Mouse (Mus musculus) forebrain, embryonic 16.5 days (tissue): ENCODE data around the gene Trex2. TPM values are rescaled to one million over a fixed set of nuclear protein-coding genes. Genes with fewer than 3 reads are reported as not detected.

Experiments
- ATAC-seq: fragments of 200-750 bp; cut with Nextera tagmentation; 2 replicates; pipeline ENCODE4 v1.8.0; 2017; ENCODE audit warnings: mild to moderate bottlenecking, moderate library complexity
- H3K27ac ChIP-seq: fragments of 300-500 bp; sonication (generic); 2 replicates; pipeline ENCODE4 v1.5.1; 2014; ENCODE audit warnings: low read length, control low read depth
- H3K27me3 ChIP-seq: fragments of 300-500 bp; sonication (generic); replicated peaks from 2 replicates; pipeline ENCODE4 v1.6.1; 2014; ENCODE audit warnings: low read length; ENCODE audit not compliant: control insufficient read depth, insufficient read depth
- H3K36me3 ChIP-seq: fragments of 300-500 bp; sonication (generic); 2 replicates; pipeline ENCODE4 v1.6.1; 2014; ENCODE audit not compliant: control insufficient read depth, insufficient read depth
- H3K4me1 ChIP-seq: fragments of 300-500 bp; sonication (generic); replicated peaks from 2 replicates; pipeline ENCODE4 v1.6.1; 2014; ENCODE audit warnings: low read length; ENCODE audit not compliant: control insufficient read depth, insufficient read depth
- H3K4me2 ChIP-seq: fragments of 300-500 bp; sonication (generic); 2 replicates; pipeline ENCODE4 v1.6.1; 2014; ENCODE audit warnings: mild to moderate bottlenecking, low read length, control low read depth
- H3K4me3 ChIP-seq: fragments of 300-500 bp; sonication (generic); replicated peaks from 2 replicates; pipeline ENCODE4 v1.5.1; 2014; ENCODE audit warnings: mild to moderate bottlenecking, low read length, control low read depth
- H3K9ac ChIP-seq: fragments of 300-500 bp; sonication (generic); replicated peaks from 2 replicates; pipeline ENCODE4 v1.6.1; 2014; ENCODE audit warnings: low read depth, low read length, control low read depth
- H3K9me3 ChIP-seq: fragments of 300-500 bp; sonication (generic); 2 replicates; pipeline ENCODE4 v1.6.1; 2016; ENCODE audit warnings: low read length; ENCODE audit not compliant: control insufficient read depth
- WGBS: fragments of 180-500 bp; shearing (Covaris S2); extraction: QIAGEN DNeasy Blood & Tissue Kit; methylation state at CpG from one replicate; pipeline ENCODE4 v1.1.7; 2014; 5-methylcytosine and 5-hydroxymethylcytosine counted together
- polyA plus RNA-seq: library from polyadenylated mRNA; unstranded; fragments of >200 nt; fragmentation: Nextera tagmentation; extraction: Ambion mirVana; gene quantifications from 2 replicates; pipeline ENCODE4 v1.2.1, GENCODE M21; 2015

Gene Trex2
- polyA plus RNA-seq, 1 experiment from 2014 or later: not detected

DNA sequence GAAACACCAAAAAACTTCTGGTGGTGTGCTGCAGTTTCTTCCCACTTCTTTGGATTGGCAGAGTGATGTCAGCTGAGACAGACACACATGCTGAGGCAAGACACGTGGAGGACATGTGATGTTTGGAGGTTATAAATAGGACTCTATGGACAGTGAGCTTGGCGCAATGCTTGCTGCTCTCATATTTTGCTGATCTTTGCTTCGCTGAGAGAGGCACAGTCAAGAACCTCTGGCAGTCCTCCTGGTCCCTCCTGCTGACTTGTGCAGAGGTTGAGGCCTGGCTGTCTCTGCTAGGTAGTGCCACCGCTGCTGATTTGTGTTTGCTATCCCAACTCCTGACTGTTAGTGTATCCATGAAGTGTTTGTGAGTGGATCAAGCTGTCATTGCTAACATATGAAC is 43.7 kb downstream of the Trex2 start:
- Histone ChIP-seq H3K4me1 (no peaks in the 10 kb centered on the region), H3K4me3 (no peak overlapping the region), H3K36me3 (no peaks in the 10 kb centered on the region), H3K9me3 (no peaks in the 10 kb centered on the region), H3K9ac (no peak overlapping the region), H3K4me2 (no peak overlapping the region), H3K27me3 (no peaks in the 10 kb centered on the region), H3K27ac (no peak overlapping the region)
- ATAC-seq: no peak
- WGBS: 78% methylated on average over 4 of the region's 4 CpGs

DNA sequence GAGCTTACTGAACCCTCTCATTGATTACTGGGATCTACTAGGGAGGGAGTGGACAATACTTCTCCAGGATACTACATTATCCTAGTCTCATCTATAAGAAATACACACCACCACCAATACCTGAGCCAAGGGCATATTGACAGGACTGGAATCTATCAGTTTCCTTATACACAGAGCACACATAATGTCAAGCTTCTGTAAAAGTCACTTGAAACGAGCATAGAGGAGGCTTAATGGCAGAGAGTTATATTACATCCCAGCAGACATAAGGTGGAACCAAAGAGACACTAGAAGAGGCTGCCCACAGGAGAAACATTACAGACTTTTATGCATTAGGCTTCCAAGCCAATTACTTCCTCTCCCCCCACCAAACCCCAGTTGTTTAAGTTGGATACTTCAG is 50.2 kb downstream of the Trex2 start:
- H3K9me3 ChIP-seq: no peaks in the 10 kb centered on the region
- H3K9ac ChIP-seq: no peak overlapping the region
- no peak overlapping the region for H3K27ac ChIP-seq
- 44% methylated on average over 1 of the region's 1 CpGs for WGBS
- ATAC-seq: no peak
- H3K4me3 ChIP-seq: no peak overlapping the region
- no peaks in the 10 kb centered on the region for H3K27me3 ChIP-seq
- no peak overlapping the region for H3K4me2 ChIP-seq
- no peaks in the 10 kb centered on the region for H3K4me1 ChIP-seq
- no peaks in the 10 kb centered on the region for H3K36me3 ChIP-seq

DNA sequence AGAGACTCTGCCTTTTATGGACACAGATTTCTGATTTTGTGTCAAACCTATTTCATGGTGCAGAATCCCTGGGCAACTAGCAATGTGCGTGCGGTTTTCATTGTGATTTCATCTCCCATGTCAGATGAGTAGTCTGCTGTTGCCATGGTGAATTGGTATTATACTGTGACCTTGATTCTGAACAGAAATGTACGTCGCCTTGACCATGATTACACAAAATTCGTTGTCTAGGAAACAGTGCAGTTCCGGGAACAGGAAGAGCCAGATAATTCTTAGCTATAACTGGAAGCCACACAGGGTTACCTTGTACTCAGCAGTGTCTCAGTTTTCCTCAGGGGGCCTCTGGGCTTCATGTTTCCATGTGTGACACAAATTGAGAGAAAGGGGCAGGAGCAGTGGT is 50.7 kb downstream of the Trex2 start:
- Histone ChIP-seq H3K36me3 (no peaks in the 10 kb centered on the region), H3K4me1 (no peaks in the 10 kb centered on the region), H3K27ac (no peak overlapping the region), H3K9me3 (no peaks in the 10 kb centered on the region), H3K27me3 (no peaks in the 10 kb centered on the region), H3K9ac (no peak overlapping the region), H3K4me3 (no peak overlapping the region), H3K4me2 (no peak overlapping the region)
- WGBS: 70% methylated on average over 6 of the region's 6 CpGs
- peak; percentile 75 for ATAC-seq

Other genes starting within 250 kb of the Trex2 start
- 12.2 and 13.6 TPM in 2 replicates for gene Xlr3b, start 243.1 kb downstream of the Trex2 start, polyA plus RNA-seq
- 0.46 and 0.55 TPM in 2 replicates for gene Xlr4b, start 221.0 kb downstream of the Trex2 start, polyA plus RNA-seq
- gene F8a, start 207.1 kb downstream of the Trex2 start, polyA plus RNA-seq: 25.5 and 26.4 TPM in 2 replicates
- 0.20 TPM in 1 of 2 replicates, not detected in the other for gene Xlr4c, start 192.2 kb downstream of the Trex2 start, polyA plus RNA-seq
- not detected in 2 replicates for gene Xlr3c, start 170.0 kb downstream of the Trex2 start, polyA plus RNA-seq
- not detected in 2 replicates for gene Xlr5a, start 142.4 kb downstream of the Trex2 start, polyA plus RNA-seq
- gene Xlr5c, start 142.4 kb downstream of the Trex2 start, polyA plus RNA-seq: not detected in 2 replicates
- gene Gm45015, start 98.5 kb downstream of the Trex2 start, polyA plus RNA-seq: not detected in 2 replicates
- 13.2 and 14.1 TPM in 2 replicates for gene Zfp275, start 92.7 kb downstream of the Trex2 start, polyA plus RNA-seq
- not detected in 2 replicates for gene Gm18336, start 36.6 kb downstream of the Trex2 start, polyA plus RNA-seq
- 0.37 and 1.1 TPM in 2 replicates for gene Zfp92, start 24.2 kb downstream of the Trex2 start, polyA plus RNA-seq
- 59.5 and 60.1 TPM in 2 replicates for gene Haus7, start 23.7 kb upstream of the Trex2 start, polyA plus RNA-seq
- gene Bgn, start 48.3 kb upstream of the Trex2 start, polyA plus RNA-seq: 14.9 and 21.1 TPM in 2 replicates
- gene Atp2b3, start 67.7 kb upstream of the Trex2 start, polyA plus RNA-seq: 3.7 and 6.1 TPM in 2 replicates
- 0.26 and 0.37 TPM in 2 replicates for gene Dusp9, start 204.1 kb upstream of the Trex2 start, polyA plus RNA-seq
- gene Pnck, start 224.8 kb upstream of the Trex2 start, polyA plus RNA-seq: 105 and 143 TPM in 2 replicates
- gene Slc6a8, start 237.8 kb upstream of the Trex2 start, polyA plus RNA-seq: 6.4 and 7.5 TPM in 2 replicates